Mouse (Mus musculus) left cerebral cortex, postnatal 10 days (tissue): ENCODE data around the gene Postn. TPM values are rescaled to one million over a fixed set of nuclear protein-coding genes. Genes with fewer than 3 reads are reported as not detected.
A peak's percentile ranks its signal among the peaks of the same experiment; 100 is the strongest.

ENCODE experiments used
- DNase-seq, 2 experiments: peaks; one replicate each; pipeline ENCODE4 v3.0.0; 2021 to 2022; ENCODE audit warnings: low spot score in 2 of 2, mixed read lengths in 1 of 2; ENCODE audit errors: extremely low spot score in 1 of 2
- intact Hi-C: fragments of 180-260 bp; cut with DNase I; formaldehyde crosslinking; loops from one replicate; pipeline ENCODE4 v1.15.1; 2025
- total RNA-seq, 2 experiments: library from RNA; stranded (reverse); gene quantifications; 2 replicates each; pipeline ENCODE4 v1.2.3; 2021

Gene Postn
- 10 to 100 TPM; 10.8 to 10.9 TPM for total RNA-seq

- intact Hi-C loops, result no loop called here
- DNase-seq, result peak in 1 of 2 experiments; percentile 26
Observed at GRCm38 (mm10) chr3:54360897-54361296, at the start of gene Postn. Gene Postn (plus strand): TSS chr3:54361109.

- intact Hi-C loops, result loop anchor here (5.0 to 10.0 kb wide), 3 partner anchors 157 to 789 kb away; partner anchors contain the start of gene Trpc4
- DNase-seq, result peak in 1 of 2 experiments; percentile 27
Observed at GRCm38 (mm10) chr3:54314055-54314454, 46.9 kb upstream of the Postn start.

GRCm38 (mm10) chr3:54352891-54353652 is 7.8 kb upstream of the Postn start:
- DNase-seq, result peak; percentile 47 to 76
- intact Hi-C loops, result loop anchor here (2.0 to 10.0 kb wide), 2 partner anchors 322 to 618 kb away; no protein-coding TSS in a partner anchor

GRCm38 (mm10) chr3:54357561-54357960 is 3.3 kb upstream of the Postn start:
- DNase-seq, result no peak
- intact Hi-C loops, result loop anchor here (10.0 kb wide), 1 partner anchor 623 kb away; no protein-coding TSS in a partner anchor

- intact Hi-C loops, result loop anchor here (10.0 kb wide), 1 partner anchor 624 kb away; no protein-coding TSS in a partner anchor
- no peak for DNase-seq
Observed at GRCm38 (mm10) chr3:54358463-54359189, 2.3 kb upstream of the Postn start.

- DNase-seq, result no peak
- intact Hi-C loops, result no loop called here
Observed at GRCm38 (mm10) chr3:54361656-54362055, 747 bp downstream of the Postn start.

GRCm38 (mm10) chr3:54371015-54371414 is 10.1 kb downstream of the Postn start:
- intact Hi-C loops, result no loop called here
- DNase-seq, result no peak

GRCm38 (mm10) chr3:54372625-54373024 is 11.7 kb downstream of the Postn start:
- no peak for DNase-seq
- intact Hi-C loops, result no loop called here

- no peak for DNase-seq
- intact Hi-C loops, result no loop called here
Observed at GRCm38 (mm10) chr3:54376014-54376413, 15.1 kb downstream of the Postn start.

- no peak for DNase-seq
- intact Hi-C loops, result no loop called here
Observed at GRCm38 (mm10) chr3:54377647-54378046, 16.7 kb downstream of the Postn start.

GRCm38 (mm10) chr3:54378135-54378534 is 17.2 kb downstream of the Postn start:
- DNase-seq, result no peak

GRCm38 (mm10) chr3:54379981-54380380 is 19.1 kb downstream of the Postn start:
- intact Hi-C loops, result no loop called here
- DNase-seq, result no peak

More at GRCm38 (mm10) chr3:54378135-54378534, 17.2 kb downstream of the Postn start:
- intact Hi-C loops, result no loop called here

- intact Hi-C loops, result no loop called here
- no peak for DNase-seq
Observed at GRCm38 (mm10) chr3:54399321-54399720, 38.4 kb downstream of the Postn start.

- intact Hi-C loops, result no loop called here
- no peak for DNase-seq
Observed at GRCm38 (mm10) chr3:54399911-54400310, 39.0 kb downstream of the Postn start.

GRCm38 (mm10) chr3:54400617-54401016 is 39.7 kb downstream of the Postn start:
- DNase-seq, result no peak
- intact Hi-C loops, result no loop called here

GRCm38 (mm10) chr3:54401706-54402105 is 40.8 kb downstream of the Postn start:
- intact Hi-C loops, result no loop called here
- no peak for DNase-seq

GRCm38 (mm10) chr3:54403791-54404190 is 42.9 kb downstream of the Postn start:
- no peak for DNase-seq
- intact Hi-C loops, result no loop called here

GRCm38 (mm10) chr3:54406567-54406966 is 45.7 kb downstream of the Postn start:
- DNase-seq, result no peak
- intact Hi-C loops, result no loop called here

- no peak for DNase-seq
- intact Hi-C loops, result no loop called here
Observed at GRCm38 (mm10) chr3:54411052-54411451, 50.1 kb downstream of the Postn start.
